Mouse (Mus musculus) CD4-positive, CD25-positive, alpha-beta regulatory T cell, adult 2 months (primary cell): ENCODE data around the gene Ccdc142.

Experiments used
- DNase-seq: peaks from one replicate; pipeline ENCODE4 v3.0.0-alpha.2; 2012; ENCODE audit warnings: low read depth, low spot score

The Ccdc142 gene

GRCm38 (mm10) chr6:83084477-83084876 lies 16.9 kb upstream of the Ccdc142 start:
- no peak for DNase-seq

- DNase-seq, result peak; percentile 38
Measured at GRCm38 (mm10) chr6:83086121-83087035, 15.0 kb upstream of the Ccdc142 start, which contains the start of gene Lbx2. Gene Lbx2, plus strand, starts transcription at chr6:83086367.

GRCm38 (mm10) chr6:83087205-83087925 lies 14.0 kb upstream of the Ccdc142 start:
- DNase-seq, result no peak

- no peak for DNase-seq
Measured at GRCm38 (mm10) chr6:83087926-83088260, 13.5 kb upstream of the Ccdc142 start.

GRCm38 (mm10) chr6:83092416-83093127 lies 8.8 kb upstream of the Ccdc142 start:
- no peak for DNase-seq

- DNase-seq, result peak; percentile 72
Measured at GRCm38 (mm10) chr6:83095968-83096367, 5.4 kb upstream of the Ccdc142 start.

- no peak for DNase-seq
Measured at GRCm38 (mm10) chr6:83098411-83098810, 3.0 kb upstream of the Ccdc142 start.

- peak; percentile 87 for DNase-seq
Measured at GRCm38 (mm10) chr6:83101688-83102556, 521 bp downstream of the Ccdc142 start.

- no peak for DNase-seq
Measured at GRCm38 (mm10) chr6:83103130-83103650, 1.8 kb downstream of the Ccdc142 start.

GRCm38 (mm10) chr6:83104158-83104557 lies 2.8 kb downstream of the Ccdc142 start:
- DNase-seq, result no peak

- DNase-seq, result peak; percentile 89
Measured at GRCm38 (mm10) chr6:83107566-83108400, 6.4 kb downstream of the Ccdc142 start.

GRCm38 (mm10) chr6:83108762-83109668 lies 7.6 kb downstream of the Ccdc142 start, which contains the start of gene Mrpl53:
Gene Mrpl53, plus strand, starts transcription at chr6:83109040.
- DNase-seq, result peak; percentile 78

- no peak for DNase-seq
Measured at GRCm38 (mm10) chr6:83111510-83112136, 10.2 kb downstream of the Ccdc142 start.

- DNase-seq, result peak; percentile 92
Measured at GRCm38 (mm10) chr6:83115011-83115671, 13.7 kb downstream of the Ccdc142 start, which contains the start of gene Mogs. Gene Mogs, plus strand, starts transcription at chr6:83115496.

GRCm38 (mm10) chr6:83115682-83116372 lies 14.4 kb downstream of the Ccdc142 start:
- DNase-seq, result peak; percentile 74

GRCm38 (mm10) chr6:83116373-83117164 lies 15.2 kb downstream of the Ccdc142 start:
- no peak for DNase-seq
